Mouse (Mus musculus): ENCODE results near the gene Gtf2a2. TPM values are rescaled to one million over a fixed set of nuclear protein-coding genes. Genes with fewer than 3 reads are reported as not detected.

Gtf2a2 gene
- polyA plus RNA-seq, 1 experiment from 2014 or later = 206 TPM

- no peaks in the 10 kb centered on the region for H3K27me3 ChIP-seq
- no peak for ATAC-seq (ENCODE audit: low FRiP score, low read depth)
- no peak overlapping the region for H3K4me3 ChIP-seq
- no peak overlapping the region for H3K9ac ChIP-seq
- peaks cover 22% of the 10 kb centered on the region for H3K36me3 ChIP-seq
- no peak overlapping the region for H3K27ac ChIP-seq
- H3K4me2 ChIP-seq (replicated peaks) = no peak overlapping the region
- H3K4me1 ChIP-seq = no peaks in the 10 kb centered on the region
- no peaks in the 10 kb centered on the region for H3K9me3 ChIP-seq
Measured at GRCm38 (mm10) chr9:70024648-70025047, 12.3 kb downstream of the Gtf2a2 start.

- 86% methylated on average over 2 of the region's 2 CpGs for WGBS
- Histone ChIP-seq H3K36me3 (peaks cover 15% of the 10 kb centered on the region), H3K9me3 (no peaks in the 10 kb centered on the region), H3K27me3 (no peaks in the 10 kb centered on the region), H3K27ac (no peak overlapping the region), H3K9ac (no peak overlapping the region), H3K4me3 (no peak overlapping the region), H3K4me2 (replicated peaks) (no peak overlapping the region), H3K4me1 (no peaks in the 10 kb centered on the region)
- ATAC-seq (ENCODE audit: low FRiP score, low read depth) = no peak
Measured at GRCm38 (mm10) chr9:70025365-70026012, 13.1 kb downstream of the Gtf2a2 start.

GRCm38 (mm10) chr9:70032167-70032566 is 19.8 kb downstream of the Gtf2a2 start:
- Histone ChIP-seq H3K4me1 (no peaks in the 10 kb centered on the region), H3K4me3 (no peak overlapping the region), H3K4me2 (replicated peaks) (no peak overlapping the region), H3K9me3 (no peaks in the 10 kb centered on the region), H3K36me3 (no peaks in the 10 kb centered on the region), H3K9ac (no peak overlapping the region), H3K27ac (no peak overlapping the region), H3K27me3 (no peaks in the 10 kb centered on the region)
- no peak for ATAC-seq (ENCODE audit: low FRiP score, low read depth)
- WGBS = 85% methylated on average over 1 of the region's 1 CpGs

- ATAC-seq (ENCODE audit: low FRiP score, low read depth) = no peak
- Histone ChIP-seq H3K27me3 (no peaks in the 10 kb centered on the region), H3K36me3 (no peaks in the 10 kb centered on the region), H3K4me2 (replicated peaks) (no peak overlapping the region), H3K27ac (no peak overlapping the region), H3K9ac (no peak overlapping the region), H3K4me1 (no peaks in the 10 kb centered on the region), H3K9me3 (no peaks in the 10 kb centered on the region), H3K4me3 (no peak overlapping the region)
- WGBS = 72% methylated on average over 9 of the region's 9 CpGs
Measured at GRCm38 (mm10) chr9:70033056-70033455, 20.7 kb downstream of the Gtf2a2 start.

GRCm38 (mm10) chr9:70034702-70035101 is 22.4 kb downstream of the Gtf2a2 start:
- no peak overlapping the region for H3K4me2 ChIP-seq (replicated peaks)
- H3K27ac ChIP-seq = no peak overlapping the region
- H3K4me1 ChIP-seq = no peaks in the 10 kb centered on the region
- H3K9me3 ChIP-seq = no peaks in the 10 kb centered on the region
- no peak overlapping the region for H3K4me3 ChIP-seq
- no peak for ATAC-seq (ENCODE audit: low FRiP score, low read depth)
- H3K27me3 ChIP-seq = no peaks in the 10 kb centered on the region
- H3K36me3 ChIP-seq = no peaks in the 10 kb centered on the region
- H3K9ac ChIP-seq = no peak overlapping the region
- 94% methylated on average over 7 of the region's 7 CpGs for WGBS

- no peak overlapping the region for H3K4me3 ChIP-seq
- H3K27me3 ChIP-seq = no peaks in the 10 kb centered on the region
- ATAC-seq (ENCODE audit: low FRiP score, low read depth) = no peak
- no peaks in the 10 kb centered on the region for H3K4me1 ChIP-seq
- no peak overlapping the region for H3K4me2 ChIP-seq (replicated peaks)
- 71% methylated on average over 4 of the region's 4 CpGs for WGBS
- H3K27ac ChIP-seq = no peak overlapping the region
- no peak overlapping the region for H3K9ac ChIP-seq
- H3K36me3 ChIP-seq = no peaks in the 10 kb centered on the region
- H3K9me3 ChIP-seq = no peaks in the 10 kb centered on the region
Measured at GRCm38 (mm10) chr9:70036646-70037045, 24.3 kb downstream of the Gtf2a2 start.

GRCm38 (mm10) chr9:70037988-70038387 is 25.6 kb downstream of the Gtf2a2 start, which contains the start of gene Gcnt3:
Gene Gcnt3 (minus strand): TSS chr9:70038088.
- Histone ChIP-seq H3K9ac (no peak within 1 kb of the TSS), H3K4me3 (no peak within 1 kb of the TSS), H3K27ac (no peak within 1 kb of the TSS), H3K4me2 (replicated peaks) (no peak within 1 kb of the TSS), H3K36me3 (no peaks in the 10 kb centered on the region), H3K27me3 (no peaks in the 10 kb centered on the region), H3K9me3 (no peaks in the 10 kb centered on the region), H3K4me1 (no peaks in the 10 kb centered on the region)
- 75% methylated on average over 7 of the region's 7 CpGs for WGBS
- no peak for ATAC-seq (ENCODE audit: low FRiP score, low read depth)

GRCm38 (mm10) chr9:70039597-70040385 is 27.4 kb downstream of the Gtf2a2 start:
- 85% methylated on average over 6 of the region's 6 CpGs for WGBS

GRCm38 (mm10) chr9:70040570-70040969 is 28.2 kb downstream of the Gtf2a2 start:
- no peaks in the 10 kb centered on the region for H3K36me3 ChIP-seq
- 86% methylated on average over 11 of the region's 11 CpGs for WGBS
- H3K4me2 ChIP-seq (replicated peaks) = no peak overlapping the region
- H3K4me1 ChIP-seq = 0 out of 2 replicates have a peak, but pooled peaks cover 5% of the 10 kb centered on the region
- no peak overlapping the region for H3K4me3 ChIP-seq
- no peak overlapping the region for H3K27ac ChIP-seq
- no peaks in the 10 kb centered on the region for H3K27me3 ChIP-seq
- H3K9me3 ChIP-seq = no peaks in the 10 kb centered on the region
- H3K9ac ChIP-seq = no peak overlapping the region
- no peak for ATAC-seq (ENCODE audit: low FRiP score, low read depth)

More at GRCm38 (mm10) chr9:70039597-70040385, 27.4 kb downstream of the Gtf2a2 start:
- H3K9ac ChIP-seq = no peak overlapping the region
- no peak for ATAC-seq (ENCODE audit: low FRiP score, low read depth)
- H3K36me3 ChIP-seq = no peaks in the 10 kb centered on the region
- no peaks in the 10 kb centered on the region for H3K27me3 ChIP-seq
- no peaks in the 10 kb centered on the region for H3K9me3 ChIP-seq
- H3K27ac ChIP-seq = no peak overlapping the region
- H3K4me1 ChIP-seq = no peaks in the 10 kb centered on the region
- no peak overlapping the region for H3K4me3 ChIP-seq
- H3K4me2 ChIP-seq (replicated peaks) = no peak overlapping the region

GRCm38 (mm10) chr9:70042137-70042536 is 29.8 kb downstream of the Gtf2a2 start:
- H3K36me3 ChIP-seq = no peaks in the 10 kb centered on the region
- no peak for ATAC-seq (ENCODE audit: low FRiP score, low read depth)
- H3K9me3 ChIP-seq = no peaks in the 10 kb centered on the region
- H3K4me2 ChIP-seq (replicated peaks) = no peak overlapping the region
- WGBS = 92% methylated on average over 4 of the region's 4 CpGs
- no peaks in the 10 kb centered on the region for H3K27me3 ChIP-seq
- no peak overlapping the region for H3K27ac ChIP-seq
- 0 out of 2 replicates have a peak, but pooled peaks cover 5% of the 10 kb centered on the region for H3K4me1 ChIP-seq
- no peak overlapping the region for H3K4me3 ChIP-seq
- no peak overlapping the region for H3K9ac ChIP-seq

GRCm38 (mm10) chr9:70042935-70043334 is 30.6 kb downstream of the Gtf2a2 start:
- Histone ChIP-seq H3K9me3 (no peaks in the 10 kb centered on the region), H3K36me3 (no peaks in the 10 kb centered on the region), H3K9ac (no peak overlapping the region), H3K27ac (no peak overlapping the region), H3K4me2 (replicated peaks) (no peak overlapping the region), H3K27me3 (no peaks in the 10 kb centered on the region), H3K4me1 (peaks cover 11% of the 10 kb centered on the region), H3K4me3 (no peak overlapping the region)
- 46% methylated on average over 1 of the region's 1 CpGs for WGBS
- ATAC-seq (ENCODE audit: low FRiP score, low read depth) = no peak

GRCm38 (mm10) chr9:70044865-70045264 is 32.5 kb downstream of the Gtf2a2 start:
- no peak for ATAC-seq (ENCODE audit: low FRiP score, low read depth)
- H3K27ac ChIP-seq = no peak overlapping the region
- H3K36me3 ChIP-seq = no peaks in the 10 kb centered on the region
- no peak overlapping the region for H3K4me3 ChIP-seq
- H3K9me3 ChIP-seq = no peaks in the 10 kb centered on the region
- WGBS = 67% methylated on average over 2 of the region's 2 CpGs
- no peak overlapping the region for H3K9ac ChIP-seq
- no peak overlapping the region for H3K4me2 ChIP-seq (replicated peaks)
- H3K4me1 ChIP-seq = peaks cover 30% of the 10 kb centered on the region
- no peaks in the 10 kb centered on the region for H3K27me3 ChIP-seq

Measured in limb, embryonic 13.5 days (tissue).